Mouse (Mus musculus) hindbrain, embryonic 11.5 days (tissue): ENCODE measurements around the gene Msln. TPM values are rescaled to one million over a fixed set of nuclear protein-coding genes. Genes with fewer than 3 reads are reported as not detected.

Experiments
- ATAC-seq: fragments of 200-750 bp; cut with Nextera tagmentation; 2 replicates; pipeline ENCODE4 v1.8.0; 2017; ENCODE audit warnings: mild to moderate bottlenecking, moderate TSS enrichment, moderate library complexity; ENCODE audit not compliant: low FRiP score
- DNase-seq: peaks from one replicate; pipeline ENCODE4 v3.0.0-alpha.2; 2015; ENCODE audit warnings: low spot score
- H3K27ac ChIP-seq: fragments of 300-500 bp; sonication (generic); 2 replicates; pipeline ENCODE4 v1.5.1; 2014; ENCODE audit warnings: mild to moderate bottlenecking, low read depth, low read length
- H3K27me3 ChIP-seq: fragments of 300-500 bp; sonication (generic); 2 replicates; pipeline ENCODE4 v1.6.1; 2014; ENCODE audit warnings: mild to moderate bottlenecking, low read length, moderate library complexity, mixed read lengths; ENCODE audit not compliant: control insufficient read depth, insufficient read depth
- H3K36me3 ChIP-seq: fragments of 300-500 bp; sonication (generic); 2 replicates; pipeline ENCODE4 v1.6.1; 2014; ENCODE audit warnings: mild to moderate bottlenecking, low read length, moderate library complexity, mixed read lengths; ENCODE audit not compliant: control insufficient read depth, insufficient read depth
- H3K4me1 ChIP-seq: fragments of 300-500 bp; sonication (generic); replicated peaks from 2 replicates; pipeline ENCODE4 v1.6.1; 2014; ENCODE audit warnings: low read length, mixed read lengths; ENCODE audit not compliant: control insufficient read depth, insufficient read depth
- H3K4me2 ChIP-seq: fragments of 300-500 bp; sonication (generic); replicated peaks from 2 replicates; pipeline ENCODE4 v1.6.1; 2014; ENCODE audit warnings: mild to moderate bottlenecking, low read depth, low read length
- H3K4me3 ChIP-seq: fragments of 300-500 bp; sonication (generic); 2 replicates; pipeline ENCODE4 v1.5.1; 2014; ENCODE audit warnings: low read depth, low read length
- H3K9ac ChIP-seq: fragments of 300-500 bp; sonication (generic); 2 replicates; pipeline ENCODE4 v1.6.1; 2014; ENCODE audit warnings: low read depth, low read length
- H3K9me3 ChIP-seq: fragments of 300-500 bp; sonication (generic); 2 replicates; pipeline ENCODE4 v1.6.1; 2016; ENCODE audit warnings: low read length; ENCODE audit not compliant: control insufficient read depth
- WGBS: fragments of 180-500 bp; shearing (Covaris S2); extraction: QIAGEN DNeasy Blood & Tissue Kit; methylation state at CpG from one replicate; pipeline ENCODE4 v1.1.7; 2014; 5-methylcytosine and 5-hydroxymethylcytosine counted together
- polyA plus RNA-seq: library from polyadenylated mRNA; unstranded; fragments of >200 nt; fragmentation: Nextera tagmentation; extraction: Ambion mirVana; gene quantifications from 2 replicates; pipeline ENCODE4 v1.2.1, GENCODE M21; 2014

Gene Msln
- polyA plus RNA-seq, 1 experiment from 2014 or later: 0.25 TPM

GRCm38 (mm10) chr17:25757691-25758090, 3.5 kb upstream of the Msln start:
- no peaks in the 10 kb centered on the region for H3K9me3 ChIP-seq
- 73% methylated on average over 3 of the region's 3 CpGs for WGBS

GRCm38 (mm10) chr17:25756378-25757242, 2.4 kb upstream of the Msln start:
- DNase-seq: no peak
- ATAC-seq: no peak
- Histone ChIP-seq H3K9me3 (no peaks in the 10 kb centered on the region), H3K4me1 (no peaks in the 10 kb centered on the region), H3K4me3 (no peak overlapping the region), H3K27me3 (no peaks in the 10 kb centered on the region), H3K36me3 (no peaks in the 10 kb centered on the region), H3K4me2 (no peak overlapping the region), H3K9ac (no peak overlapping the region), H3K27ac (no peak overlapping the region)
- 83% methylated on average over 9 of the region's 9 CpGs for WGBS

More at GRCm38 (mm10) chr17:25757691-25758090, 3.5 kb upstream of the Msln start:
- no peaks in the 10 kb centered on the region for H3K27me3 ChIP-seq
- H3K4me3 ChIP-seq: no peak overlapping the region
- no peak for DNase-seq
- ATAC-seq: no peak
- H3K9ac ChIP-seq: no peak overlapping the region
- H3K4me1 ChIP-seq: no peaks in the 10 kb centered on the region
- no peaks in the 10 kb centered on the region for H3K36me3 ChIP-seq
- H3K4me2 ChIP-seq: no peak overlapping the region
- no peak overlapping the region for H3K27ac ChIP-seq

GRCm38 (mm10) chr17:25755627-25756377, 1.6 kb upstream of the Msln start:
- Histone ChIP-seq H3K36me3 (no peaks in the 10 kb centered on the region), H3K9ac (no peak overlapping the region), H3K27me3 (no peaks in the 10 kb centered on the region), H3K4me2 (no peak overlapping the region), H3K4me3 (no peak overlapping the region), H3K9me3 (no peaks in the 10 kb centered on the region), H3K4me1 (no peaks in the 10 kb centered on the region), H3K27ac (no peak overlapping the region)
- ATAC-seq: no peak
- no peak for DNase-seq
- 54% methylated on average over 4 of the region's 4 CpGs for WGBS

GRCm38 (mm10) chr17:25755086-25755485, 908 bp upstream of the Msln start:
- no peaks in the 10 kb centered on the region for H3K36me3 ChIP-seq
- ATAC-seq: no peak
- no peak overlapping the region for H3K9ac ChIP-seq
- H3K4me2 ChIP-seq: no peak overlapping the region
- H3K4me3 ChIP-seq: no peak overlapping the region
- H3K27me3 ChIP-seq: no peaks in the 10 kb centered on the region
- no peaks in the 10 kb centered on the region for H3K9me3 ChIP-seq
- 73% methylated on average over 4 of the region's 4 CpGs for WGBS
- H3K27ac ChIP-seq: no peak overlapping the region
- H3K4me1 ChIP-seq: no peaks in the 10 kb centered on the region
- DNase-seq: no peak

GRCm38 (mm10) chr17:25751446-25751845, 2.7 kb downstream of the Msln start:
- no peak overlapping the region for H3K4me3 ChIP-seq
- WGBS: 80% methylated on average over 5 of the region's 5 CpGs
- H3K4me2 ChIP-seq: no peak overlapping the region
- no peak for ATAC-seq
- H3K9ac ChIP-seq: no peak overlapping the region
- H3K36me3 ChIP-seq: no peaks in the 10 kb centered on the region
- H3K4me1 ChIP-seq: no peaks in the 10 kb centered on the region
- no peaks in the 10 kb centered on the region for H3K27me3 ChIP-seq
- H3K27ac ChIP-seq: no peak overlapping the region
- DNase-seq: no peak
- no peaks in the 10 kb centered on the region for H3K9me3 ChIP-seq

DNA sequence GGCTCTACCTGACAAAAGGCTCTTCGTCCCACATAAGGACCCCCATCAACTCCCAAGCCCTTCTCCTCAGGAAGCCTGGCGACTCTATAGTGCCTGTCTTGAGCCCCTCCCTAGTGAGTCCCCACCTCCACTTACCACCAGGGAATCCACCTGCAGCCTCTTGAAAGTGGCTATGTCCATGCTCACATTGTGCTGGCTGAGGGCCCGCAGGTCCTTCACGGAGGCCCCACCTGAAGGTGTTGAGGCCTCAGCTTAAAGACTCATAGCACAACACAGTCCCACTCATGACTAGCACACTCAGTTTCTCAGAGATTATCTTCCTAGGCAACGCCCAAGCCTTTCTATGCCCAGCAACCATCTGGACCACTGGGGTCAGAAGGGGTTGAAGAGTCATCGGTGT, 4.9 kb downstream of the Msln start:
- Histone ChIP-seq H3K4me3 (no peak overlapping the region), H3K9me3 (no peaks in the 10 kb centered on the region), H3K4me2 (no peak overlapping the region), H3K27ac (no peak overlapping the region), H3K36me3 (no peaks in the 10 kb centered on the region), H3K27me3 (no peaks in the 10 kb centered on the region), H3K4me1 (no peaks in the 10 kb centered on the region), H3K9ac (no peak overlapping the region)
- ATAC-seq (no peak), DNase-seq (no peak)
- WGBS: 87% methylated on average over 6 of the region's 6 CpGs

DNA sequence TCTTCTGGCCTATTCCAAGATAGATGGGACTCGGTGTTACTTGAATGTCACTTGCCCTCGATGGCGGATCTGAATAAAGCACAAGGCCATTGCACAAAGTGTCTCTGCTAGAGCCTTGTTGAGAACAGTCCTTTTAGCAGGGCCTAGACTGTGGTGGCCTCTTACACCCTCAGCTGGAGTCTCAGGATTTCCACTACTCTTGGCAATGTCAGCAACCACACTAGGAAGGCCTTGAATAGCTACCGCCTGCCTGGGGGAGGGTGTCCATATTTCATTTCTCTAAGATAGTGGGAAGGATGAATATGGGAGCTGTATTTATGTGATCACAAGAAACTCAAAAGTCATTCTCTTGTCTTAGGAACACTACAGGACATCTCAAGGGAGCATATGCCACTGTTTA, 5.9 kb downstream of the Msln start:
- H3K27ac ChIP-seq: no peak overlapping the region
- H3K36me3 ChIP-seq: no peaks in the 10 kb centered on the region
- no peaks in the 10 kb centered on the region for H3K9me3 ChIP-seq
- H3K27me3 ChIP-seq: no peaks in the 10 kb centered on the region
- no peak for DNase-seq
- ATAC-seq: no peak
- no peak overlapping the region for H3K4me3 ChIP-seq
- H3K4me1 ChIP-seq: no peaks in the 10 kb centered on the region
- 95% methylated on average over 4 of the region's 4 CpGs for WGBS
- H3K9ac ChIP-seq: no peak overlapping the region
- no peak overlapping the region for H3K4me2 ChIP-seq

DNA sequence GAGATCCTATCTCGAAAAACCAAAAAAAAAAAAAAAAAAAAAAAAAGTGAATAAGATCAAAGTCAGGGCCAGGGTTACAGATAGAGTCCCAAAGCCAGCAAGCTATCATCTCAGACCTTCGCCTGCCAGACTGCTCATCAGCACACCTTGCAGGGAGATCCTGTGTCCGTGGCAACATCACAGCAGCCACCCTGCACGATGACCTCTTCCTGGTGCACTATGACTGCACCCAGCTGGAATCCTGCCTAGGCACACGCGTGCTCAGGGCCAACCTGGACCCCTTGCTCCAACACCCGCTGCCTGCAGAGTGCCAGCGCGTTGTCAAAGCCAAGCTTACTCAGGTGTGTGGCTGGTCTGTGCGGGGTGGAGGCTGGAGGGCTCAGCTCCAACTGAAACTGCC, 9.9 kb downstream of the Msln start:
- H3K4me2 ChIP-seq: no peak overlapping the region
- no peak overlapping the region for H3K4me3 ChIP-seq
- ATAC-seq (no peak), DNase-seq (no peak)
- no peaks in the 10 kb centered on the region for H3K4me1 ChIP-seq
- no peak overlapping the region for H3K9ac ChIP-seq
- 84% methylated on average over 10 of the region's 10 CpGs for WGBS
- H3K27me3 ChIP-seq: no peaks in the 10 kb centered on the region
- H3K36me3 ChIP-seq: no peaks in the 10 kb centered on the region
- no peak overlapping the region for H3K27ac ChIP-seq
- H3K9me3 ChIP-seq: no peaks in the 10 kb centered on the region

- H3K4me3 ChIP-seq: no peak overlapping the region
- no peak for ATAC-seq
These were observed 10.3 kb downstream of the Msln start for GRCm38 (mm10) chr17:25743831-25744230.

More at GRCm38 (mm10) chr17:25743831-25744230, 10.3 kb downstream of the Msln start:
- H3K36me3 ChIP-seq: no peaks in the 10 kb centered on the region
- H3K27me3 ChIP-seq: no peaks in the 10 kb centered on the region
- no peaks in the 10 kb centered on the region for H3K4me1 ChIP-seq
- H3K27ac ChIP-seq: no peak overlapping the region
- H3K4me2 ChIP-seq: no peak overlapping the region
- no peak overlapping the region for H3K9ac ChIP-seq
- DNase-seq: no peak
- H3K9me3 ChIP-seq: no peaks in the 10 kb centered on the region
- WGBS: 93% methylated on average over 9 of the region's 9 CpGs
